Mouse (Mus musculus) heart, adult 9 months (tissue): ENCODE measurements around the gene Bbs9.
A peak's percentile ranks its signal among the peaks of the same experiment; 100 is the strongest.

Experiments used
- DNase-seq, 2 experiments: peaks; one replicate each; pipeline ENCODE4 v3.0.0; 2022; ENCODE audit warnings: low spot score in 2 of 2

Gene Bbs9

DNA sequence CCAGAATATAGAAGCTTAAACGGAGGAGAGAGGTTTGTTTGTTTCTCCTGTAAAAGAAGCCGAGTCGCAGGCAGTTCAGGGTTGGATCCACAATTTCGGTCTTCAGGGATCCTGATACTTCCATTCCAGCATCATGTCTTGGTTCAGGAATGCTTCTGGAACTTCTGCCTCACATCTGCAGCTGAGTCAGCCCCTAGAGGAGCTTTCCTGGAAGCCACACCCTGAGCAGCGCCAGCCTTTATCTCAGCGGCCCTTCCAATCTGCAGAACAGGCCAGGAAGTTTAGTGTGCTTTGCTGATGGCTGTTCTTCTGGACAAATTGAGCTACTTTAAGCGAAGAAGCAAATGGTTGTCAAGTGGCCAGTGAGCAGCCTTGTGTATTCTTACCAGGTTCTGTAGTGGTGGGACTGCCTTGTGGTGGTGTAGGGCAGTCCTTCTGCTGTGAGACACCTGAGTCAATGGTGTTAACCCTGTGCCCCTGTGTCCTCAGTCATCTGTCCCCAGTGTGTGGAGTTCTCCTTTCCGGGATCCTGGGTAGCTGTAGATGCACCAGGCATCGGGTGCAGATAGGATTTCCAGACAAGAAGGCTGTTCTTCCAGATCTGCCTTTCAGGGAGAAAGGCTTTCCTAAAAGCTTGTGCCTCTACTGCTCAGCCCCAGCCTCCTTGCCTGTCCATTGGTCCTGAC, 157.4 kb downstream of the Bbs9 start:
- peak; percentile 57 to 77 for DNase-seq

DNA sequence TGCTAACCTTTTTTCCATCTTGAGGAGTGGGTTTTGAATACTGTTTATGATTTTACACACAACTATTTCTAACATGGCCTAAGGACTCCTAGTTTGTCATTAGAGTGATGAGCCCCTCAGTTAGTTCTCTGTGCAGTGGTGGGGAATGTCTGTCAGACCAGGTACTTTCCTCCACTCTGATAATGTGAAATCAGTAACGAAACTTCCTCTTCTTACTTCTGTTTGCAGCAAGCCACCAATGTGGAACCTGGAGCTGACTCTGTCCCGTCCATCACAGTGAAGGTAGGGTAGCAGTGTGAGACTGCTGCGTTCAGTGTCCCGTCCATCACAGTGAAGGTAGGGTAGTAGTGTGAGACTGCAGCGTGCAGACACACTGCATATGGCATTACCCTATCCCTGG, 163.0 kb downstream of the Bbs9 start:
- no peak for DNase-seq

DNA sequence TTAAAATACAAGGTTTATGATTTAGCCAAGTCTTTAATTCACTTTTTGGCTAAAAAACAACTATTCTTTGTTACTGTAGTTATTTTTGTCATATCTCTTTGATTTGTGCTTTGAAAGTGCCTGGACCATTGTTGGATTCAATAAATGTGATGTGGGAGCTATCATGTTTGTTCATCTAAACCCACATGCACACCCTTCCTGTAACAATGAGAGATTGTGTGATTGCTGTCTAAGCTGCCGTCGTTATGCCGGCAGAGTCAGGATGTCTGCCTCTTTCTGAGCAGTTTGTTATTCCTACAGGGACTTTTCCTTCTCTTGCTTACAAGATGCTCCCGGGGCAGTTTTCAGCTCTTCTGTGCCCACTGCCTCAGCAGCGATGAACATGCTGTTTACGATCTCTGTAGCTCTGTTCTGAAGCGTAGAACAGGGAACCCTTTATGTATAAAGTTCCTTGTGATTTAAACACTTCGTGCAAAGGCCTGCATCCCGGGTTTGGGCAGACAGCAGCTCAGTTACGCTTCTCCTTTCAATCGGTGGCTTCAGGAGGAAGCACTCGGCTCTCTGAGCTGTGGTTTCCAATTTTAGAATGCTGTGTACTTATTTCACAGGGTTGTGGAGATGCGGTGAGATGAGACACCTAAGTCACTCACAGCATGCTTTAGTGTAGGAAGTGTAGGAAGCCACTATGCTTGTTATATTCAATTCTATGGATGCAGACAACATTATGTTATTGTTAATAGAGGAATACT, 165.3 kb downstream of the Bbs9 start:
- DNase-seq, result no peak

DNA sequence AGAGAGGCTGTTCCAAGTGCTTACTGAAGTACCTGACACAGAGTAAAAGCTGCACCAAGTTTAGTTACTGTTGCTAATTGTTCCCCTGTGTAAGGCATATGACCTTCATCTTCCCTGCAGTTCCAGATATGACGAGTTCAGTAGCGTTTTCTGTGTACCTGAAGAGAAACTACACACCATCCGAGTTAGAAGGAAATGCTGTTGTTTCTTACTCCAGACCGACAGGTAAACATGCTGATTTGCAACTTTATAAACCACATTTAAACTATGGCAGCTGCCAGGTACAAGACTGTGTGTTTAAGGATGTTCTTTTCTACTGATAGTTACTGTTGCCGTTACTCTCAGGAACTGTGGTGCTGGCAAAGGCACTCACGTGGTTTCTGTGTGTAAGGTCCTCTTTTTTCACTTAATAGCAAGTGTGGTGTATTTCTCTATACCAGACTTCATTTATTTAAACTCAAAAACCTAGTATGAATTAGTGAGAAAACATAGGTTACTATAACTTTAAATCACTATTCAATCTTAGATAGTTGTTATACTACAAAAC, 170.4 kb downstream of the Bbs9 start:
- DNase-seq, result no peak

DNA sequence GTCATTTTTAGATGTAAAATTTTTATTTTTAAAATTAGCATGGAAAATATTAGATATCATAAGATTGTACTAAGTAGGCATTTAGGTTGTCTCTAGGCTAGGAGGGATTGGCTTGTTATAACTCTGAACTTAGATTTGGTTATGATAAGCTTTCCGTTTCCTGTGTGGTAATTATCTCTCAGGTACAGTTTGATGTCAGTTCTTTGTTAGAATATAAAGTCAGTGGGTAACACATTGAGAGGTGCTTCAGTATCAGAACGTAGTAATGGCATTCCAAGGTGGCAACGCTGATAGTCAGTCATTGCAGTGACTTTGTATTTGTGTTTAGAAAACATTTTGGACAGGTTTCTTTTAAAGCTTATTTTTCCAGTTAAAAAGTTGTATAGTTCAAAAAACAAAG, 170.9 kb downstream of the Bbs9 start:
- DNase-seq, result no peak

DNA sequence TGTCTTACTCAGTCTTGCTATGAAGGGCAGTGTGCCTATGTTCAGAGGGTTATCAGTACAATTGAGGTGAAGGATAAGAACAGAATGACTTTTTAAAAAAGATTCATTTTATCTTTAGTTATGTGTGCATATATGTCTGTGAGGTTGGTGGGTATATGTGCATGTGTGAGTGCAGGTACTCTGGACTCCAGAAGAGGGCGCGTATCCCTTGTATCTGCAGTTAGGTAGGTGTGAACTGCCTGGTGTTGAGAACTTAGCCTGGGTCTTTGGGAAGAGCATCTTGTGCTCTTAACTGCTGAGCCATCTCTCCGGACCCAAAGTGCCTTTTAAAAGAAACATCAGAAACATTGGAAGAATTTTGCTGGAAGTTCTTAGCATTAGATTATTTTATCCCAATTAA, 172.6 kb downstream of the Bbs9 start:
- DNase-seq, result no peak

DNA sequence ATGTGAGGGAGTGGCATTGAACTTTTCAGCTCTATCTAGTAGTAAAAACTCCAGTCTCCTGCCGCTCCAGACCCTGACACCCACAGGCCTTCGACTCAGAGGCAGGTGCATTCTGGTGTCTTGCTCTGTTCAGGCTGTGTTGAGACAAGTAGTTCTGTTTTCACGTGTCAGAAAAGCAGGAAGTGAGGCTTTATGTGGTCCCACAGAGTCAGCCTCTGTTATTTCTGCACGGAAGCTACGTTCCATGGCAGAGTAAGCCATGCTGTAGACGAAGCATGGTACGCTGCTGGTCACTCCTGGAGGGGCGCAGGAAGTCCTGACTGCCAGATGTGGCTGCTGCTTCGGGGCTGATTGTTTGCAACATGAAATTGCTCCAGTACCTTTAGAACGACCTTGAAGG, 174.1 kb downstream of the Bbs9 start:
- no peak for DNase-seq

DNA sequence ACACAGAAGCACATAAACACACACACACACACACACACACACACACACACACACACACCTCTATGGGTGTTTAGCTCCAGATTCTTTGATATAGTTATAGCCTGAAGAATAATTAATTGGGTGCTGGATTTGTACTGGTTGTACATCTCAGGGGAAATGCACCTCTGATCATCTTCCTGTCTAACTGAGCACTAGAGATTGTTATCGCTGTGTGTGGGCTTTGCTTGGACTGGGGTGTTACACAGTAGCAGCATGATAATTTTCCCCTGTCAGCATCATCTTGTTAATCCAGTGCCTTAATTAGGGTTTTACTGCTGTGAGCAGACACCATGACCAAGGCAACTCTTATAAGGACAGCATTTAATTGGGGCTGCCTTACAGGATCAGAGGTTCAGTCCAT, 175.3 kb downstream of the Bbs9 start:
- no peak for DNase-seq

DNA sequence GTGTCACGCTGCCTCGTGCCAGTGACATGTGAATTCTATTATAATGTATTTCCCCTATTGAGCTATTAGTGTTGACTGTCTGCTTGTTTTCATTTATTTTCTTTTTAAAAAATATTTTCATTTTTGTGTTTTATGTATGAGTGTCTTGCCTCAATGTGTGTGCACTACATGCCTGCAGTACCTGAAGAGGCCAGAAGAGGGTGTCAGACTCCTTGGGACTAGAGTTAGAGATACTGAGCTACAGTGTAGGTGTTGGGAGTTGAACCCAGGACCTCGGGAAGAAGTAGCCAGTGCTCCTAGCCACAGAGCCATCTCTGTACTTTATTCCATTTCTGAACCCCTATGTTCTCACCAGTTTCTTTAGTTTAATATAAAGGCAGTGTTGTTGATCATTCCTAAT, 176.1 kb downstream of the Bbs9 start:
- DNase-seq, result no peak

DNA sequence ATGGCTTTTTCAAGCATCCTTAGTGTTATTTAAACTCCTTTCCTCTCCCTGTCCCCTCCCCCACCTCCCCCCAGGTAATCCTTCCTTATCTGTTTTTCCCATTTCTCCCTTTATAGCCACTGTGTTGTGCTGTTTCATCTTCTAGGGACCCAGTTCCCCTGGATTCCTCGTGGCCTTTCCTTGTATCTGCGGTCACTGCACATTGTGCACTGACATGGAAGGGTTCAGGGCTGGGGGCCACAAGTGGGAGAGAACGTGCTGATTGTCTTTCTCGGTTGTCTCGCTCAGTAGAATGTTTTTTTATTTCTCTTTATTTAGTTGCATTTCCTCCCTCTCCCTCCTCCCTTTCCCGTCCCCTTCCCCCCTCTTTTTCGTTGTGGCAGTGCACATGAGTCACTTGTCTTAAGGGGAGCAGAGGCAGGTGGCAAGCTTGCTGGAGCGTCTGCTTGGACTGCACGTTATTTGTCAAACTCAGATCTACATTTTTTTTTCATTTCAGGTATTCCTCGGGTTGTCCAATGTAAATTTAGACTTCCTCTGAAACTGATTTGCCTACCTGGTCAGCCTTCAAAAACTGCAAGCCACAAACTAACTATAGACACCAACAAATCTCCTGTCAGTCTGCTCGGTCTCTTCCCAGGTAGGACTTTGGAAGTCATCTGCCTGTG, 179.3 kb downstream of the Bbs9 start:
- no peak for DNase-seq

DNA sequence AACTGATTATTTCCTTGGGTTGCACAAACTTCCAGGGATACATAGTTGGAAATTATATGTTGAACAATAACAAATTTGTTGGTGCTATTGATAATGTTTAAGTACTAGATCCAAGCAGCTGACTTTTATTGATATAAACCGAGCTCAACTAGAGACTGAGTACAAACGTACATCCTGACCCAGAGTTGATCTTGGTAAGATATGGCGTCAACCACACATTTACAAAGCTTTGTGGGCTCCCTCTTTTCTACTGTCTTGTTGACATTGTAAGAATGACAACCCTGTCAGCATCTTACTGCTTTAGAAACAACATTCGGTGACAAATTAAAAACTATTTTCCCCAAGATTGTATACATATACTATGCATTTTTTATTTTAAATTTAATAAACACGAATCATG, 181.7 kb downstream of the Bbs9 start:
- DNase-seq, result no peak

DNA sequence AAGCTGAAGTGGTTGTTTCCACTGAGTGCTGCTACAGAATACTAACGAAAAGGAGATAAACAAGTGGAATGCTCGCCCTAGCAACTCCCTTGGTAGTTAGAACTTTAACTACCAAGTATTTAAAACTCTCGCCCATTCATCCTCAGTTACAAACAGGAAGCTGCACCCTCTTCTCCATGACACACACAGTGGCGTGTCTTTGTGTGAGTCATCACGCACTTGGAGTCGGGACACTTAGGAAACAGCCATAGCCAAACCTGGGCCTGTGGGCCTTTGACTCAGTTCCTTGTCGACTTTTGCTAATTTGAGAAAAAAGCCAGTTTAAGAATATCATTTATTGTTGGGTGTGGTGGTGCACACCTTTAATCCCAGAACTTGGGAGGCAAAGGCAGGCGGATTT, 189.6 kb downstream of the Bbs9 start:
- no peak for DNase-seq

DNA sequence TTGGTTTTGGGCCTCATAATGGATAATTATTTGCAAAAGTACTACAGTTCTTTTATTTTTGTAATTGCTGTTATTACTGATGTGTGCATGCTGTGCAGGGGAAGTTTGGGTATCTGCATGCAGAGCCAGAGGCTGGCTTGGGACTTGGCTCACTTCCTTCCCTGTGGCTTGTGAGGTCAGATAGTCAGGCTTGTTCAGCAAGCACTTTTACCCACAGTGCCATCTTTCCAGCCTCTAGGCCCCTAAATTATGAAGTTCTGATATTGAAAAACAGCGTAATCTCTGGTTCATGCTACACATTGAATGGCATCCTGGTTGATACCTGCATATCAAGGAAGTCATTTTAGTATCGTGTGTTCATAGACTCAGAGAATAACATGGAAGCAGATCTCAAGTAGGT, 197.4 kb downstream of the Bbs9 start:
- no peak for DNase-seq

DNA sequence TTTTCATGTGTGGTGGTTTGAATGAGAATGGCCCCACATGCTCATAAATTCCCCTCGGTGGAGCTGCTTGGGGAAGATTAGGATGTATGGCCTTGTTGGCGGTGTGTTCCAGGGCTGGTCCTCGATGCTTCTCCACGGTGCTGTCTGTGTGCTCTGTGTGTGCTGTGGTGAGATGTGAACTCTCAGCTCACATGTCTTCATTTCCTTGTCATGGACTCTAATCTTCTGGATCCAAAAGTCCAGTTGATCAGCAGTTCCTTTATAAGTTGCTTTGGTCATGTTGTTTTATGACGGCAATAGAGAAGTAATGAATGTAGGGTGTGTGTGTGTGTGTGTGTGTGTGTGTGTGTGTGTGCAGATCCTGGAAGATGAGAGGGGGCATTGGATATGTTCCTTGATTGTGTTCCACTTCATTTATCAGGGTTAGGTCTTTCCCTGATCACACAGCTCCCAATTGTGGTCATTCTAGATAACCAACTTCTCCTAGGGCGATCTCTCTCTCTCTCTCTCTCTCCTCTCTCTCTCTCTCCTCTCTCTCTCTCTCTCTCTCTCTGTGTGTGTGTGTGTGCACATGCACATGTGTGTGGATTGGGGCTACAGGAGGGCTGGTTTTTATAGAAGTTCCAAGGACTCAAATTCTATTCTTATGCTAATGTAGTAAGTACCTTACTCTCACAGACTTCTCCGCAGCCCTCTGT, 201.8 kb downstream of the Bbs9 start:
- no peak for DNase-seq

DNA sequence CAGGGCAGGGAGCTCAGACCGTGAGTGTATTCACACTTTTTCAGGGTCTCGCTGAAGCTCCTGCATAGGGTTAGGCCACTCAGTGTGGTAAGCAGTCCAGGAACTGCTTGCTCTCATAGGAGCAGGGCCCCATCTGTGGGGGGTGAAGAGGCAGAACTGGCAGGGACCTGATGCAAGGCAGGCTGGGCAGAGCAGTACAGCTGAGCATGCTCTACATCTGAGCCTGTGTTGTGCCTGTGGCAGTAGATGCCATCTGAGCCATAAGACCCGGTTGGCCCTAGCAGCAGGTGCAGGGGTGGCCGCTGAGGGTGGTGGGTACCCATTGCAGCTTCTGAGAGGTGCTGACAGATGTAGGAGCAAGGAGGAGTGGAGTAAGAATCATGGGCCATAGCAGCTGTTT, 202.5 kb downstream of the Bbs9 start:
- DNase-seq, result no peak

DNA sequence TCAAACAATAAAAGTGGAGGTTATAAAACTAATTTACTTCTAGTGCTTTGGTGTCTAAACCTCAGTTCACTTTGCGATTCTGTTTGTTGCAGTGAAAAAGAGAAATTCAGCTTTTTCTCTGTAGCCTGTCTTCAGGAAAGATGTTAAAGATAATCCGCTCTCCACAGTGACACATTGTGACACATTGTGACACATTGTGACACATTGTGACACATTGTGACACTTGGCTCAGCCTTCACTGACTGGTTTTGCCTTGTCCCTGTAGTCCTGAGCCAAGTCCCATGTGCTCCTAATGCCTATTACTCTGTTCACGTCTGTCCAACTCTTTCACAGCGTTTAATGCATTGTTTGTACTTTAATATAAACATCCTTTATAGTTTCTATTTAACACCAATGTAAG, 203.0 kb downstream of the Bbs9 start:
- no peak for DNase-seq

DNA sequence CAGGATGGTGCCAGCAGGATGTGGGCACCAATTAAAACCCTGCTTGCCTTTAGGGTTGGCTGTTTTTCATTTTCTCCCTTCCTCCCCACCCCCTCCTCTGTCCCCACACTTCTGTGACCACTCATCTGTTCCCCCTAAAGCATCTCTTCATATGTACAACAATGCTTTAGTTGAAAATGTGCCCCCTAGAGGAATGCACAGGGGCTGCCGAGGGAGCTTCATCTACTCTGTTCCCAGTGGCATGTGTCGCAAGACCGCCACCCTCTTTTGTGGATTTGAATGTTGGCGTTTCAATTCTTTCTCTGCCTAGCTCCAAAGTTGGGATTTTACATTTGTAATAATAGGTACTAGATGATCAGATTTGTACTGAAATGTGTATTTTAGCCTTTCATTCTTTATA, 204.0 kb downstream of the Bbs9 start:
- no peak for DNase-seq

DNA sequence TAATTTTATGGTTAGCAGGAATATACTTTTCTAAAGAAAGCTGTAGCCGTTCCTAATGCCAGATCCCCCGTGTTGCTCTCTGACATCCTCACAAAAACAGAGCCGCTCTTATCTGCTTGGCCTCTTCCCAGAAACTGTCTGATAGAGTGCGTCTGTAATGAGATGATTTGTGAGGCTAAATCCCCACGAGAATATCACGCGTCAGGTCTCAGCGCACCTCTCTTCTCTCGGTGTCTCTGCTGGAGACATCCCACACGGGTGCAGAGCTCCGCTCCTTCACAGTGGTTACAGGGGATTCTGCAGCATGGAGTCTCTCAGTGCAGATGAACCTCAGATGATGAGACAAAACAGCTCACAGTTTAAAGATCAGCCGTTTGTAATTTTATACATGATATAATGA, 204.5 kb downstream of the Bbs9 start:
- no peak for DNase-seq

DNA sequence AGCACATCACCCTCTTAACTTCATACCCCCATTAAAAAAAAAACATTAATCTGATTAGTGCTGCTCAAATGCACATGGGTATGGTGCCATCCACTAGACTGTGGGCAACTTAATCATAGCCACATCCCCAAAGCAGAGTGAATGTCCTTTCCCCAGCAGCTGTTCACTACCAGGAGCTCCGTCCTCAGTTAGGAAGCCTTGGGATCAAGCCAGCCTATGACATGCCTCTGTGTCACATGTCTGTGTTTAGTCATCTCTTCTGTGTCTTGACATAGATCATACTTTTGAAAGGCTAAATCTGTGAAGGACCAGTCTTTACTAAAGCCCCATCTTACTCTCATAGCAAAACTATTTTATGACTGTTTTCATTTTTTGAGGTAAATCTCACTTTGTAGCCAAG, 205.0 kb downstream of the Bbs9 start:
- DNase-seq, result peak; percentile 24 to 59

DNA sequence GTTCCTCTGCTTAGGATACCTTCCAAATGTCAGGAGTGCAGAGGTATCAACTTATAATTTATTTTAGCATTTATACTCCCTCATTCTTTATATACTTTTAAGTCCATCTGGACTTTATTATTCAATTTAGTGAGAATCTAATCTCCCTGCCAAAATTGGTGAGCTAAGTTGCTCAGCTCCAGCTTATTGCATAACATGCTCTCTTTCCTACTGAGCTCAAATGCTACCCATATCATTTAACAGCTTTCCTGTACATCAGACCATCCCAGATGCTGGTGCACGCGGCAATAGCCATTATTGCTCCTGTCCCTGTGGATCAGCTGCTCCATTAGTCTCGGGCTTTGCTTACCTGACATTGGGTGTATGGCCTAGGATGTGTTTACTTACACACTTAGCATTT, 208.3 kb downstream of the Bbs9 start:
- peak in 1 of 2 experiments; percentile 28 for DNase-seq

DNA sequence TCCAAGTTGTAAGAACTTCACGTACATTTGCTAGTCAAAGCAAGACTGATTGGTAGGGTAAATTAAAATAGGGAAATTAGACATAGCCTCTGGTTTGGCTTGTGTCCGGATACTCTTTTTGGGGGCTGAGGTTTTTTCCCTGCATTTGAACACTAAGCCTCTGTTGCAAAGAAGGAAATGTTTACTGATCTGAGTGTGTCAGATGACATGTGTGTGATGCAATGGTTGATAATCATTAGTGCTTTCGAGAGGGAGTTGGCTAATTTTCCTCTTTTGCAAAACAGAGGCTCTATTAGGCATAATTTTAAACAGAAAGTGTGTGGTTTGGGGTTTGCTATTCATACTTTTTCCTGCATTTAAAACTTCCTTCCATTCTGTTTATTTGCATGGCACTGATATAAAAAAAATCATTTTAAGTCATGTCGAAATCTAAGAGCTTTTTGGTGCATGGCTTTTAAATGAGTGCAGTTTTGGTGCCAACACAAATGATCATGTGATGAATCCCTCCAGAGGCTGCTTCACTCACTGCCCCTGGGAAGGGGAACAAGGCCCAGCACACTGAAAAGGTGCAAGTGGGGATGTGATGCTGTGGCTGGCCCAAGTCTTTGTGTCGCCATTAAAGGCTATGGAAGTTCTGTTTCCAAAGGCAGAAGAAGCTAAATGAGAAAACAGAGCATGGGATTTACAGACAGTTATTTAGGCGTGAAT, 211.4 kb downstream of the Bbs9 start:
- no peak for DNase-seq

DNA sequence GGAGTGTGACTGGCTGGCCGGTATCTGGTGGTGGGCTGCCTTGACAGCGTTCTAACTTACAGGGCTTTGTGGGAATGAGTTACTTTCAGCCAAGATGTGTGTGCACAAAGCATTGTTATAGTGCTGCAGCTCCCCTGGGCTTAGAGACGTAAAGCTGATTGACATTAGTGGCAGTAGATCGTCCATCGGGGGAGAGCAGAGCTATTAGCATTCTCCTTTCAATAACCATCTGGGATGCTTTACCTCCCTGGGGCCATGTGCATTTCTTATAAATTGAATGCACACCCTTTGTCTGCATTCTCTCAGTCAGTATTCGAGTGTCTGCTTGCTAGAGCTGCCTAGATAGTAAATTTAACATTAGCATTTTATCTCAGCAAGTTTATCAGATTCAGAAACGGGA, 214.7 kb downstream of the Bbs9 start:
- DNase-seq, result no peak
